Mouse (Mus musculus) stomach, embryonic 14.5 days (tissue): ENCODE results near the gene Hist2h3b. TPM values are rescaled to one million over a fixed set of nuclear protein-coding genes. Genes with fewer than 3 reads are reported as not detected.

ENCODE experiments used
- ATAC-seq: fragments of 200-750 bp; cut with Nextera tagmentation; 2 replicates; pipeline ENCODE4 v1.8.0; 2017; ENCODE audit warnings: low read depth, moderate TSS enrichment; ENCODE audit not compliant: insufficient number of reproducible peaks, insufficient read depth, low FRiP score
- H3K27ac ChIP-seq: fragments of 300-500 bp; sonication (generic); 2 replicates; pipeline ENCODE4 v1.5.1; 2014; ENCODE audit warnings: mild to moderate bottlenecking, low read length, moderate library complexity, mixed read lengths
- H3K27me3 ChIP-seq: fragments of 300-500 bp; sonication (generic); 2 replicates; pipeline ENCODE4 v1.6.1; 2014; ENCODE audit warnings: low read length, control low read depth, mixed read lengths; ENCODE audit not compliant: control insufficient read depth, insufficient read depth
- H3K36me3 ChIP-seq: fragments of 300-500 bp; sonication (generic); 2 replicates; pipeline ENCODE4 v1.6.1; 2014; ENCODE audit warnings: mild to moderate bottlenecking, control low read depth, low read length, moderate library complexity, mixed read lengths; ENCODE audit not compliant: control insufficient read depth, insufficient read depth
- H3K4me1 ChIP-seq: fragments of 300-500 bp; sonication (generic); 2 replicates; pipeline ENCODE4 v1.6.1; 2014; ENCODE audit warnings: low read length, control low read depth, mixed read lengths; ENCODE audit not compliant: control insufficient read depth, insufficient read depth
- H3K4me2 ChIP-seq: fragments of 300-500 bp; sonication (generic); replicated peaks from 2 replicates; pipeline ENCODE4 v1.6.1; 2014; ENCODE audit warnings: low read depth, low read length, control low read depth
- H3K4me3 ChIP-seq: fragments of 300-500 bp; sonication (generic); 2 replicates; pipeline ENCODE4 v1.5.1; 2014; ENCODE audit warnings: low read depth, low read length, control low read depth
- H3K9ac ChIP-seq: fragments of 300-500 bp; sonication (generic); replicated peaks from 2 replicates; pipeline ENCODE4 v1.6.1; 2014; ENCODE audit warnings: low read depth, mild to moderate bottlenecking, control low read depth, low read length, moderate library complexity, mixed read lengths
- H3K9me3 ChIP-seq: fragments of 300-500 bp; sonication (generic); 2 replicates; pipeline ENCODE4 v1.6.1; 2016; ENCODE audit warnings: low read depth, low read length, control low read depth; ENCODE audit not compliant: control insufficient read depth
- WGBS: fragments of 180-500 bp; shearing (Covaris S2); extraction: QIAGEN DNeasy Blood & Tissue Kit; methylation state at CpG from one replicate; pipeline ENCODE4 v1.1.7; 2014; 5-methylcytosine and 5-hydroxymethylcytosine counted together
- polyA plus RNA-seq: library from polyadenylated mRNA; unstranded; fragments of >200 nt; fragmentation: Nextera tagmentation; extraction: Ambion mirVana; gene quantifications from 2 replicates; pipeline ENCODE4 v1.2.1, GENCODE M21; 2014

The Hist2h3b gene
- polyA plus RNA-seq, 1 experiment from 2014 or later, result 80.2 TPM

GRCm38 (mm10) chr3:96293787-96294186 lies 25.3 kb downstream of the Hist2h3b start, which contains the start of gene Fcgr1:
Fcgr1 (minus strand) TSS chr3:96293969.
- 70% methylated on average over 4 of the region's 4 CpGs for WGBS
- Histone ChIP-seq H3K4me2 (no peak within 1 kb of the TSS), H3K9ac (no peak within 1 kb of the TSS), H3K9me3 (no peaks in the 10 kb centered on the region), H3K4me1 (no peaks in the 10 kb centered on the region), H3K4me3 (no peak within 1 kb of the TSS), H3K27me3 (no peaks in the 10 kb centered on the region), H3K27ac (no peak within 1 kb of the TSS), H3K36me3 (no peaks in the 10 kb centered on the region)
- no peak for ATAC-seq

- WGBS, result 86% methylated on average over 4 of the region's 4 CpGs
- no peak overlapping the region for H3K4me2 ChIP-seq
- no peaks in the 10 kb centered on the region for H3K9me3 ChIP-seq
- no peak for ATAC-seq
- H3K27ac ChIP-seq, result no peak overlapping the region
- no peaks in the 10 kb centered on the region for H3K36me3 ChIP-seq
- H3K9ac ChIP-seq, result no peak overlapping the region
- no peaks in the 10 kb centered on the region for H3K27me3 ChIP-seq
- H3K4me1 ChIP-seq, result no peaks in the 10 kb centered on the region
- no peak overlapping the region for H3K4me3 ChIP-seq
These were observed 29.9 kb downstream of the Hist2h3b start for GRCm38 (mm10) chr3:96298360-96298759.

GRCm38 (mm10) chr3:96299562-96299961 lies 31.1 kb downstream of the Hist2h3b start:
- Histone ChIP-seq H3K27ac (no peak overlapping the region), H3K4me3 (no peak overlapping the region), H3K27me3 (no peaks in the 10 kb centered on the region), H3K36me3 (no peaks in the 10 kb centered on the region), H3K9me3 (no peaks in the 10 kb centered on the region), H3K4me2 (no peak overlapping the region), H3K4me1 (no peaks in the 10 kb centered on the region), H3K9ac (no peak overlapping the region)
- WGBS, result 98% methylated on average over 2 of the region's 2 CpGs
- no peak for ATAC-seq

GRCm38 (mm10) chr3:96300706-96301529 lies 32.5 kb downstream of the Hist2h3b start:
- Histone ChIP-seq H3K4me3 (peak overlapping the region; percentile 2; the same call in 1 of the 2 replicates), H3K4me2 (peak overlapping the region; percentile 25), H3K9ac (no peak overlapping the region), H3K4me1 (no peaks in the 10 kb centered on the region), H3K9me3 (no peaks in the 10 kb centered on the region), H3K27ac (no peak overlapping the region), H3K36me3 (no peaks in the 10 kb centered on the region), H3K27me3 (no peaks in the 10 kb centered on the region)
- WGBS, result 66% methylated on average over 26 of the region's 26 CpGs
- ATAC-seq, result no peak

GRCm38 (mm10) chr3:96302076-96302475 lies 33.6 kb downstream of the Hist2h3b start:
- WGBS, result 81% methylated on average over 5 of the region's 5 CpGs
- H3K4me2 ChIP-seq, result no peak overlapping the region
- no peaks in the 10 kb centered on the region for H3K27me3 ChIP-seq
- H3K27ac ChIP-seq, result no peak overlapping the region
- H3K9me3 ChIP-seq, result no peaks in the 10 kb centered on the region
- no peaks in the 10 kb centered on the region for H3K4me1 ChIP-seq
- ATAC-seq, result no peak
- H3K4me3 ChIP-seq, result no peak overlapping the region
- no peaks in the 10 kb centered on the region for H3K36me3 ChIP-seq
- no peak overlapping the region for H3K9ac ChIP-seq

- no peak overlapping the region for H3K4me3 ChIP-seq
- H3K27ac ChIP-seq, result no peak overlapping the region
- H3K9me3 ChIP-seq, result no peaks in the 10 kb centered on the region
- H3K36me3 ChIP-seq, result no peaks in the 10 kb centered on the region
- H3K27me3 ChIP-seq, result no peaks in the 10 kb centered on the region
- 66% methylated on average over 9 of the region's 9 CpGs for WGBS
- no peaks in the 10 kb centered on the region for H3K4me1 ChIP-seq
- no peak for ATAC-seq
- H3K4me2 ChIP-seq, result no peak overlapping the region
- H3K9ac ChIP-seq, result no peak overlapping the region
These were observed 38.1 kb downstream of the Hist2h3b start for GRCm38 (mm10) chr3:96306506-96306905.

GRCm38 (mm10) chr3:96309441-96309840 lies 41.0 kb downstream of the Hist2h3b start:
- Histone ChIP-seq H3K4me3 (no peak overlapping the region), H3K4me1 (no peaks in the 10 kb centered on the region), H3K9ac (no peak overlapping the region), H3K27ac (no peak overlapping the region), H3K27me3 (no peaks in the 10 kb centered on the region), H3K36me3 (no peaks in the 10 kb centered on the region), H3K4me2 (no peak overlapping the region), H3K9me3 (no peaks in the 10 kb centered on the region)
- WGBS, result 43% methylated on average over 3 of the region's 3 CpGs
- no peak for ATAC-seq

GRCm38 (mm10) chr3:96312341-96313098 lies 44.1 kb downstream of the Hist2h3b start:
- H3K27me3 ChIP-seq, result no peaks in the 10 kb centered on the region
- H3K4me1 ChIP-seq, result no peaks in the 10 kb centered on the region
- H3K9ac ChIP-seq, result no peak overlapping the region
- no peak overlapping the region for H3K4me2 ChIP-seq
- H3K36me3 ChIP-seq, result no peaks in the 10 kb centered on the region
- ATAC-seq, result no peak
- H3K27ac ChIP-seq, result no peak overlapping the region
- no peaks in the 10 kb centered on the region for H3K9me3 ChIP-seq
- WGBS, result 64% methylated on average over 8 of the region's 8 CpGs
- no peak overlapping the region for H3K4me3 ChIP-seq
